Mouse (Mus musculus): ENCODE data around the gene Nqo2.

- TF ChIP-seq CTCF (IDR thresholded peaks at IDR 0.05; ENCODE audit: low read depth) (peak; percentile 65), EP300 (IDR thresholded peaks at IDR 0.05; ENCODE audit: low read depth) (peak; percentile 59)
These were observed at the start of gene Nqo2 for GRCm38 (mm10) chr13:33964206-33965046.
